Mouse (Mus musculus) liver, embryonic 14.5 days (tissue): ENCODE results near the gene Rpap1.

Experiments used
- CTCF ChIP-seq: IDR thresholded peaks from 2 replicates; pipeline ENCODE4 v1.5.1; 2016; ENCODE audit warnings: antibody characterized with exemption, low read depth, control low read depth
- EP300 ChIP-seq: IDR thresholded peaks from 2 replicates; pipeline ENCODE4 v1.6.1; 2016; ENCODE audit warnings: antibody characterized with exemption, low read depth

GRCm38 (mm10) chr2:119804275-119804628 is 16.9 kb upstream of the Rpap1 start:
- TF ChIP-seq CTCF (no peak), EP300 (no peak)
